Mouse (Mus musculus) ES-E14 (cell line): ENCODE measurements at regions not wholly inside any gene's neighbourhood (a gene's known extent, or its start where the extent isn't known, plus 50 kb on each side); places are given as distances from the start of the nearest gene placed in this dataset.

Experiments
- CHD2 ChIP-seq: IDR thresholded peaks from 2 replicates; pipeline ENCODE4 v1.6.1; 2014; ENCODE audit warnings: mild to moderate bottlenecking, low read depth, low read length, inconsistent platforms
- HCFC1 ChIP-seq: IDR thresholded peaks from 2 replicates; pipeline ENCODE4 v1.6.1; 2012; ENCODE audit warnings: low read length, inconsistent platforms, borderline replicate concordance; ENCODE audit not compliant: insufficient read depth
- ZC3H11A ChIP-seq: IDR thresholded peaks from 2 replicates; pipeline ENCODE4 v1.6.1; 2012; ENCODE audit warnings: low read depth, mild to moderate bottlenecking, inconsistent platforms, low read length, borderline replicate concordance
- ZNF384 ChIP-seq: IDR thresholded peaks from 2 replicates; pipeline ENCODE4 v1.6.1; 2012; ENCODE audit warnings: low read depth, low read length, inconsistent platforms

DNA sequence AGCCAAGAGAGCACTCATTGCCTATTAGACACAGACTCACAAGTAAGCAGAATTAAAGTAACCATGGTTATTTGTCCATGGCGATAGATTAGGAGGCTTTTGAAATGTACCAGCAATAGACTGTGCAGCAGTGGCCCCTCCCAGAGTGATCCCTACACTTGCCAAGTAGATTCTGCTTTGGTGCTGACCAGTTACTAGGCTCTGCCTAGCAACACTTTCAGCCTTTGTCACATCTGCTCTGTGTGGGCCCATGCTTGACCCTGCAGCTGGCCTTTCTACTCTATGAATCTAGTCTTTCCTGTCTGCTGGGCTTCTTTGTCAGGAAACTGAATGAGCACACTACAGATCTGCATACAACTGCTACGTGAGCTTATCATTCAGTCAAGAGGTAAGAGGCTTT lies 215.5 kb upstream of the Egfl6 start:
- TF ChIP-seq HCFC1 (no peak), ZNF384 (no peak), CHD2 (no peak), ZC3H11A (no peak)
